Mouse (Mus musculus) limb, embryonic 10.5 days (tissue): ENCODE results near the gene Lrrc4b. TPM values are rescaled to one million over a fixed set of nuclear protein-coding genes. Genes with fewer than 3 reads are reported as not detected.

Source experiments
- DNase-seq: peaks from one replicate; pipeline ENCODE4 v3.0.0-alpha.2; 2017; ENCODE audit warnings: low spot score
- H3K27ac ChIP-seq: fragments of 300-500 bp; sonication (generic); 2 replicates; pipeline ENCODE4 v1.5.1; 2016; ENCODE audit warnings: mild to moderate bottlenecking
- H3K27me3 ChIP-seq: fragments of 300-500 bp; sonication (generic); 2 replicates; pipeline ENCODE4 v1.6.1; 2016; ENCODE audit warnings: low read depth, mild to moderate bottlenecking; ENCODE audit not compliant: poor library complexity, severe bottlenecking
- H3K36me3 ChIP-seq: fragments of 300-500 bp; sonication (generic); 2 replicates; pipeline ENCODE4 v1.6.1; 2016; ENCODE audit warnings: mild to moderate bottlenecking, moderate library complexity
- H3K4me1 ChIP-seq: fragments of 300-500 bp; sonication (generic); 2 replicates; pipeline ENCODE4 v1.6.1; 2016
- H3K4me3 ChIP-seq: fragments of 300-500 bp; sonication (generic); 2 replicates; pipeline ENCODE4 v1.5.1; 2016; ENCODE audit warnings: mild to moderate bottlenecking, moderate library complexity
- H3K9me3 ChIP-seq: fragments of 300-500 bp; sonication (generic); replicated peaks from 2 replicates; pipeline ENCODE4 v1.6.1; 2016; ENCODE audit warnings: mild to moderate bottlenecking
- WGBS: fragments of 180-500 bp; shearing (Covaris S2); methylation state at CpG from one replicate; pipeline ENCODE4 v1.1.7; 2016; 5-methylcytosine and 5-hydroxymethylcytosine counted together
- polyA plus RNA-seq: library from polyadenylated mRNA; unstranded; fragments of >200 nt; fragmentation: Nextera tagmentation; extraction: Ambion mirVana; gene quantifications from 2 replicates; pipeline ENCODE4 v1.2.1, GENCODE M21; 2016

Lrrc4b gene
- polyA plus RNA-seq, result 0.06 and 0.21 TPM in 2 replicates

DNA sequence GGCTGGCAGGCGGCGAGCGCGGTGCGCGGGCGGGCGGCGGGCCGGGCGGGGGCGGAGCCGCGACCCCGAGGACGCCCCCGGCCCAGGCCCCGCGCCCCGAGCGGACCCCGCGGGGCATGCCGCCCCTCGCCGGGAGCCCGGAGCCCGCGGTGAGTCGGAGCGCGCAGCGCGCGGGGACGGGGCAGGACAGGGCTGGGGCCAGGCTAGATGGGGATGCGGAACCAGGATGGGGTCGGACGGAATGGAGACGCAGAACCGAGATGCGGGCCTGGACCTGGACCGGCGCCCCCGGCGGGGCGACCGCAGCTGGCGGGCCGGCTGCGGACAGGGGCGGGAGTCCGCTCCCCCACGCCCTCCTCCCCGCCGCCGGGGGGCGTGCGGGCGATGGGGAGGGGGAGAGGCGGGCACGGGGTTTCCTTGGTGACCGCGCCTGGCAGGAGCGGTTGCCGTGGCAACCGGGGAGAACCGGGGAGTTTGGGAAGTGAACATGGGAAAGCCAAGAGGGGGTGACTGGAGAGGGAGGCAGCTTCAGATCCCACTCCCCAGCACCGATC lies at the start of gene Lrrc4b:
Gene Lrrc4b, plus strand, starts transcription at position 51 of the 554 bp plus-strand sequence.
- Histone ChIP-seq H3K36me3 (no peaks in the 10 kb centered on the region), H3K4me1 (peaks cover 31% of the 10 kb centered on the region), H3K27me3 (peaks cover 81% of the 10 kb centered on the region), H3K27ac (peak within 1 kb of the TSS; percentile 78), H3K4me3 (peak within 1 kb of the TSS; percentile 72), H3K9me3 (no peaks in the 10 kb centered on the region)
- under 1% methylated on average over 51 of the region's 69 CpGs for WGBS
- peak; percentile 76 for DNase-seq

DNA sequence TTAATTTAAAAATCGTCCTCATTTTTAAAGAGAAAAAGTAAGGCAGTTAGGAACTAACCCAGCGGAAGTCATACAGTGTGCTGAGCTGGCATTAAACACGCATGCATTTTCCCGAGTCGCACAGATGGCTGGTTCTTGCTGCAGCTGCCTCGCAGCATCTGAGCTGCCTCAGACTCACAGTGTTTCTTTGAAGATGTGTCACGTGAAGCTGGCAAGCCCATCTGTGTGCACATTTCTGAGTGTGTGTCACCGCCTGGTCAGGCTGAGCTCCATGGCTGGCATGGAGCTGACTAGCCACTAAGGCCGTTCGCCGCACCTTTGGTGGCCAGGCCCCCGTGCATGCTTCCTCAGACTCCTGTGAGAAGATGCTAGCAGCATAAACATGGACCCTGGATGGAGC lies 46.3 kb upstream of the Lrrc4b start:
- DNase-seq, result no peak
- peaks cover 13% of the 10 kb centered on the region for H3K4me1 ChIP-seq
- no peak overlapping the region for H3K4me3 ChIP-seq
- H3K27me3 ChIP-seq, result peaks cover 58% of the 10 kb centered on the region
- no peaks in the 10 kb centered on the region for H3K9me3 ChIP-seq
- no peak overlapping the region for H3K27ac ChIP-seq
- H3K36me3 ChIP-seq, result no peaks in the 10 kb centered on the region
- 83% methylated on average over 12 of the region's 12 CpGs for WGBS

DNA sequence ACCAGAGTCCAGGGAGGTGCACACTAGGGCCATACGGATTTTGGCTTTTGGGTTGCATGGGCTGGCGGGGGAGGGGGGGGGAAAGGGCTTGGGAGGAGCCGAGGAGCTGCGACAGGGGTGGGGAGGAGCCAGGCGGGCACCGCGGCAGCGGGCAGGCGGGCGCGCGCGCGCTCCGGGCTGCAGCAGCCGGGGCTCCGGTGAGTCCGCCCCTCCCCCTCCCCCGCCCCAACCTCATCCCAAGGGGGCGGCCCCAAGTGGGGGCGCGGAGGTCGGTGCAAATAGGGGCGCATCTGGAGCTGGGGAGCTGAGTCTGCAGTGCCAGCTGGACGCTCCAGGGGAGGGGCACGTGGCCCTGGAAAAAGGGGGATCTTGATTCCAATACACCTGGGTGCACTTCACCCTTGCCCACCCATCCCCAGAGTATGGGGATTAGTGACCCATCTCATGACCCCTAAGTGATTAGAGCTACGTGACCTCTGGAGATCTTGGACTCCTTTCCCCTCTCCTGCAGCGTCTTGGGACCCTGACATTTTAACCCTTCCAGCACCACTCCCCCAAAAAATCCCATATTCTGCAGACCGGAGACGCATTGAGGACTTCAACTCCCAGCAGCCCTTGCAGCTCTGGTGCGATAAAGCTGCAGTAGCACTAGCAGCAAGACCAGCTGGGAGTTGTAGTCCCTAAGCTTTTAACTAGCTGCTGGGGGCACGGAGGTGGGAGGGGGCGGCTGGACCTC lies 44.7 kb upstream of the Lrrc4b start, which contains the start of gene Syt3:
Gene Syt3, plus strand, starts transcription at position 123 of the 736 bp plus-strand sequence.
- Histone ChIP-seq H3K9me3 (no peaks in the 10 kb centered on the region), H3K27me3 (peaks cover 66% of the 10 kb centered on the region), H3K36me3 (no peaks in the 10 kb centered on the region), H3K27ac (peak within 1 kb of the TSS; percentile 34; the same call in 1 of the 2 replicates), H3K4me1 (peaks cover 13% of the 10 kb centered on the region), H3K4me3 (peak within 1 kb of the TSS; percentile 65)
- under 1% methylated on average over 33 of the region's 33 CpGs for WGBS
- DNase-seq, result peak; percentile 70

DNA sequence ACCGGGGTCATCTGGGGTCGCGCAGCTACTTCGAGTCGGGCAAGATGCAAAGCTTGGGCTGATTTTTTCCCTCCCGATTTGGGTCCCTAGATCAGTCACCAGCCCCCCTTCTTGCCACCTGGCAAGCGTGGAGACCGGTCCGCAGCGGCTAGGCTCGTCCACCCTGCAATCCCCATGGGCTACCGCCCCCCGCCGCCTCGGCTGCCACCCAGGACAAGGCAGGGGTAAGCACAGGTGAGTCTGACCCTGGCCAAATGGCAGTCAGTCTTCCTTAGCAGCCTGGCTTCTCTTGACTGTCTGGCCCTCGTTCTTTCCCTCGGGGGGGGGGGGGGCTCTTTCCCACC lies 44.1 kb upstream of the Lrrc4b start:
- Histone ChIP-seq H3K27me3 (peaks cover 66% of the 10 kb centered on the region), H3K4me1 (peaks cover 13% of the 10 kb centered on the region), H3K36me3 (no peaks in the 10 kb centered on the region), H3K4me3 (peak overlapping the region; percentile 65), H3K27ac (no peak overlapping the region), H3K9me3 (no peaks in the 10 kb centered on the region)
- WGBS, result 1% methylated on average over 17 of the region's 17 CpGs
- no peak for DNase-seq

DNA sequence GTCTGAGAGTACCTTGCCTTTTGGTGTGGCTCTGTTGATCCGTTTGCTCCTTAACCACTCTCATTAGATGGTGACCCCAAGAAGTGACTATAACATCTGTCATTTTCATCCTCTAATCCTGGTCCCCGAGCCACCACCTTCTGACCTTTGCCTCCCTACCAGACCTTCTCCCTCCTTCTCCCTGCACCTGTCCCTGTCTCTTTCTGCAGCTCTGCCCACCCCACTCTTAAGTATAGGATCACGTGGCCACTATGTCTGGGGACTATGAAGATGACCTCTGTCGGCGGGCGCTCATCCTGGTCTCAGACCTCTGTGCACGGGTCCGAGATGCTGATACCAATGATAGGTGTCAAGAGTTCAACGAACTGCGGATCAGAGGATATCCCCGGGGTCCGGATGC lies 43.1 kb upstream of the Lrrc4b start, which contains the start of gene 1700008O03Rik:
Gene 1700008O03Rik, minus strand, starts transcription at position 101 of the 400 bp plus-strand sequence.
- H3K36me3 ChIP-seq, result no peaks in the 10 kb centered on the region
- no peaks in the 10 kb centered on the region for H3K9me3 ChIP-seq
- no peak for DNase-seq
- H3K27ac ChIP-seq, result no peak within 1 kb of the TSS
- peak within 1 kb of the TSS; percentile 65 for H3K4me3 ChIP-seq
- WGBS, result 73% methylated on average over 12 of the region's 12 CpGs
- peaks cover 70% of the 10 kb centered on the region for H3K27me3 ChIP-seq
- peaks cover 13% of the 10 kb centered on the region for H3K4me1 ChIP-seq

DNA sequence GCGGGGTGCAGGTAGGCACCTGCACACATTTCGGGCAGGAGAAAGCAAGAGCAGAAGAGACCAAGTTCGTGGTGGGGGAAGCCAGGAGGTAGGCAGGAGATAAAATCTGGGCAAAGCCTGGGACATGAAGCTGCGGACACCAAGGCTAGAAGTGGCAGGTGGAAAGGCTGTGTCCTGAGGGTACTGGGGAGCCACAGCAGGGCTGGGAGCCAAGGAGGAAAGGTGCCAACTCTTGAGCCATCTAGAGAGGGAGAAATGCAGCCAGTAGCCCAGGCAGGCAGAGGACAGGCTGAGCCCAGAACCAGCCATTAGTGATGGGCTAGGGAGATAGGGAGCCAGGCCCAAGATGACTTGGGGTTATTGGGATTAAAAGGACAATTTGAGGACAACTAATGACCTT lies 37.0 kb upstream of the Lrrc4b start:
- Histone ChIP-seq H3K36me3 (no peaks in the 10 kb centered on the region), H3K4me3 (no peak overlapping the region), H3K4me1 (no peaks in the 10 kb centered on the region), H3K9me3 (no peaks in the 10 kb centered on the region), H3K27ac (no peak overlapping the region), H3K27me3 (peaks cover 43% of the 10 kb centered on the region)
- no peak for DNase-seq
- WGBS, result 80% methylated on average over 4 of the region's 4 CpGs

DNA sequence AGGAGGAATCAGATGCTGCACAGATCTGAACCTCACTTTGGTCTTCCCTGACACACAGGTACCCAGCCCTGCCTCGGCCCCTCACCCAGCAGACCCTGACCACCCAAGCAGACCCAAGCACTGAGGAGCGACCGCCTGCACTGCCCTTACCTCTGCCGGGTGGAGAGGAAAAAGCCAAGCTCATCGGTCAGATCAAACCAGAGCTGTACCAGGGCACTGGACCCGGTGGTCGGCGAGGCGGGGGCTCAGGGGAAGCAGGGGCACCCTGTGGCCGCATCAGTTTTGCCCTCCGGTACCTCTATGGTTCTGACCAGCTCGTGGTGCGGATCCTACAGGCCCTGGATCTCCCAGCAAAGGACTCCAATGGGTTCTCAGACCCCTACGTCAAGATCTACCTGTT lies 36.5 kb upstream of the Lrrc4b start:
- H3K9me3 ChIP-seq, result no peaks in the 10 kb centered on the region
- no peak overlapping the region for H3K4me3 ChIP-seq
- DNase-seq, result no peak
- no peaks in the 10 kb centered on the region for H3K4me1 ChIP-seq
- no peaks in the 10 kb centered on the region for H3K36me3 ChIP-seq
- peaks cover 38% of the 10 kb centered on the region for H3K27me3 ChIP-seq
- 87% methylated on average over 14 of the region's 14 CpGs for WGBS
- no peak overlapping the region for H3K27ac ChIP-seq

DNA sequence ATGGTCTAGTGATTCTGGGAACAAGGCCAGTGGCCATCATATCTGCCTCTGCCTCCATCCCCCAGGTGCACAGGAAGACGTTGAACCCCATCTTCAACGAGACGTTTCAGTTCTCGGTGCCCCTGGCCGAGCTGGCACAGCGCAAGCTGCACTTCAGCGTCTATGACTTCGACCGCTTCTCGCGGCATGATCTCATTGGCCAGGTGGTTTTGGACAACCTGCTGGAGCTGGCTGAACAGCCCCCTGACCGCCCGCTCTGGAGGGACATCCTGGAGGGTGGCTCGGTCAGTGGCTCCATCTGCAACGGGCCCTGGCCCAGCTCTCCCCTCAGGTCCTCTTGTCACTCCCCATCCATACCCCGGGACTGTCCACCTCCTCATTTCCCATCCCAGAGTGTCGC lies 35.5 kb upstream of the Lrrc4b start:
- DNase-seq, result no peak
- Histone ChIP-seq H3K9me3 (no peaks in the 10 kb centered on the region), H3K27ac (no peak overlapping the region), H3K4me3 (no peak overlapping the region), H3K4me1 (no peaks in the 10 kb centered on the region), H3K27me3 (peaks cover 28% of the 10 kb centered on the region), H3K36me3 (no peaks in the 10 kb centered on the region)
- WGBS, result 93% methylated on average over 17 of the region's 17 CpGs

DNA sequence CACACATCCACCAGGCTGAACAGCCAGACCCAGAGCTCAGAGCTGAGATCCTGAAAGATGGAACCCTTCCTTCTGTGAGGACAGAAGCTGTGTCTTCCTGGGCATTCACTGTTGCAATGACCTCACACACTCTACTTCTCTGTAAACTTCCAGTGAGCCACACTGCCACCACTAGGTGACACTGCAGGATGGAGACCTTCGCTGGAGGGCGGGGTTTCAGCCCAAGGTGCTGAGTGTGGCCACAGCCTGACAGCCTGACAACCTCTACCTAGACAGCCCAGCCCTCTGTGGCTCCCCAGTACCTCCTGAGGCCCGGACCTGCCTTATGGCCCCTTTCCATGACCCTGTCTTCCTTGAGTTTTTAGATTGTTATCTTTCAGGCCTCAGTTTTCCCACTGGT lies 30.2 kb upstream of the Lrrc4b start:
- 12% methylated on average over 3 of the region's 3 CpGs for WGBS
- H3K4me1 ChIP-seq, result no peaks in the 10 kb centered on the region
- no peaks in the 10 kb centered on the region for H3K9me3 ChIP-seq
- no peak overlapping the region for H3K27ac ChIP-seq
- DNase-seq, result peak; percentile 43
- H3K4me3 ChIP-seq, result no peak overlapping the region
- no peaks in the 10 kb centered on the region for H3K36me3 ChIP-seq
- peaks cover 17% of the 10 kb centered on the region; the same call in 1 of the 2 replicates for H3K27me3 ChIP-seq

DNA sequence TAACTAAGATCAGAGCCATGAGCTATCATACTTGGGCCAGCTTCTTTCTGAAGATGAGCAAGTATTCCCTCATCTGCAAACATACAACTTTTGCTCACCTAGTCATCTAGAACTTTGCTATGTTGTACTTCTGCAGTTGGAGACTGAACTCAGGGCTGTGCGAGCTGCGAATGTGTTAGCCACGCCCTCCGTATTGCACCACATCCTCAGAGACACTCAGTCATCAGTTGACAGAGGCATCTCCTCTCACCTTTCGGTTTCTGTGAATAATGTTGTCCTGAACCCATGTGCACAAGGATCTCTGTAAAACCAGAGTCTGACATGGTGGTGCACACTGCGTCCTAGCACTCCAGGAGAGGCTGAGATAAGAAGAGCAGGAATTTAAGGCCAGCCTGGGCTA lies 27.1 kb upstream of the Lrrc4b start:
- peaks cover 30% of the 10 kb centered on the region for H3K27me3 ChIP-seq
- H3K27ac ChIP-seq, result no peak overlapping the region
- no peak overlapping the region for H3K4me3 ChIP-seq
- DNase-seq, result no peak
- H3K9me3 ChIP-seq, result no peaks in the 10 kb centered on the region
- H3K36me3 ChIP-seq, result no peaks in the 10 kb centered on the region
- peaks cover 3% of the 10 kb centered on the region; the same call in 1 of the 2 replicates for H3K4me1 ChIP-seq
- WGBS, result 81% methylated on average over 6 of the region's 6 CpGs

DNA sequence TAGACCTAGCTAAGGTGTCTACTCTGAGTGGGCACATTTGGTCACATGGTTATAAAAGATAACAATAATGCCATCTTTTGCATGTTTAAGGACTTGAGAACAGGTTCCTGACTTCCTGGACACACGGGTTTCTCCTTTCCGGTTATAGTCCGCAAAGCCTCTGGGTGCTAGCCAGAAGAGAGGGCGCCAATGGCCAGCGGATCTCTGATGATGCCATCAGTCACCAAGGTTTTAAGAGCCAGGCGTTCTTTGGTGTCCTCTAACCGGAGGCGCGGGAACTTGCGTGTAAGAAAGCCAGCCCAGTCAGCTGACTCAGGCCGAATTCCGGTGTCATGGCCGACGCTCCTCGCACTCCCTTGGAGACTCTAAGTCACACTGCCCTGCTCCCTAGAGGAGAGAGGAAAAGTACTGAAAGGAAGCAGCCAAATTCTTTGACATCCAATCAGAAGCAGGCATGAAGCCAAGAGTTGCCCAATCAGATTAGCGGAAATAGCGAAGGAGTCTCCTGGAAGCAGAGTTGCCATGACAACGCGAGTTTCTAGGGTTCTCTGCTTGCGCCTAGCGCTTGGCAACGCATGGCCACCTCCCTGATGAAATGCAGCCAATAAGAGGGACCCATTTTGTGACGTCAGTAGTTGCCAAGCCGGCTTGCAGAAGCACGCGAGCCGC lies 23.3 kb upstream of the Lrrc4b start:
- no peaks in the 10 kb centered on the region for H3K9me3 ChIP-seq
- peak overlapping the region; percentile 52 for H3K4me3 ChIP-seq
- no peaks in the 10 kb centered on the region for H3K36me3 ChIP-seq
- DNase-seq, result peak; percentile 93
- peak overlapping the region; percentile 85 for H3K27ac ChIP-seq
- H3K4me1 ChIP-seq, result peaks cover 3% of the 10 kb centered on the region; the same call in 1 of the 2 replicates
- 3% methylated on average over 27 of the region's 27 CpGs for WGBS
- H3K27me3 ChIP-seq, result peaks cover 45% of the 10 kb centered on the region

DNA sequence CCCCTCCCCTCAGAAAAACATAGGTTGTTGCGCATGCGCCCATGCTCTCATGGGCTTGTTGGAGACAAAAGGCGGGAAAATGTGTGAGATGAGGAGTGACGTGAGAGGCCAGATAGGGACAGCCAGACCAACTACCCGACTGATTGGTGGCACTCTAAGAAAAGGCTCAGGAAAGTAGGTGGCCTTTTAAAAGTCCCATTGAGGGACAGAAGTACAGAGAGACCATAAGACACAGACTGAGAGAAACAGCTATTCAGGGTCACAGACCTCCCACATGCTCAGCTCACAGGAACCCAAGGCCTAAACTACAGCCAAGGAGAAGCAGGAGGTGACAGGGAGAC lies 22.8 kb upstream of the Lrrc4b start:
- no peak for DNase-seq
- 3% methylated on average over 5 of the region's 5 CpGs for WGBS
- H3K36me3 ChIP-seq, result no peaks in the 10 kb centered on the region
- H3K27me3 ChIP-seq, result peaks cover 43% of the 10 kb centered on the region
- no peaks in the 10 kb centered on the region for H3K9me3 ChIP-seq
- peaks cover 3% of the 10 kb centered on the region; the same call in 1 of the 2 replicates for H3K4me1 ChIP-seq
- H3K27ac ChIP-seq, result peak overlapping the region; percentile 85
- H3K4me3 ChIP-seq, result peak overlapping the region; percentile 52; the same call in 1 of the 2 replicates

DNA sequence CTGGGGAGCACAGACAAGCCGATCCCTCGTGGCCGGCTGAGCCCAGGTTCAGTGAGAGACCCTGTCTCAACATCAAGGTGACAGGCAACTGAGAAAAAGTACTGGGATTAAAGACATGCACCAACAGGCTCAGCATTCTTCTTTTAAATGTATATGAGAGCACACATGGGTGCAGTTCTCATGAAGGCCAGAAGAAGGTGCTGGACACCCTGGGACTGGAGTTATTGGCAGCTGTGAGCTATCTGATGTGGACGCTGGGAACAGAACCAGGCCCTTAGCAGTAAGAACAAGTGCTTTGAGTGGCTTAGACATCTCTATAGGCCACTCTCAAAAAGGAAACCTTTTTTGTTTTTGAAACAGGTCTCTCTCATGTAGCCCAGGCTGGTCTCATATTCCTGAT lies 17.7 kb upstream of the Lrrc4b start:
- Histone ChIP-seq H3K27ac (no peak overlapping the region), H3K4me1 (no peaks in the 10 kb centered on the region), H3K36me3 (no peaks in the 10 kb centered on the region), H3K27me3 (peaks cover 21% of the 10 kb centered on the region), H3K9me3 (no peaks in the 10 kb centered on the region), H3K4me3 (no peak overlapping the region)
- DNase-seq, result no peak
- WGBS, result 79% methylated on average over 4 of the region's 4 CpGs
